Mouse (Mus musculus): ENCODE measurements around the gene H2-Oa. TPM values are rescaled to one million over a fixed set of nuclear protein-coding genes. Genes with fewer than 3 reads are reported as not detected.

The H2-Oa gene
- polyA plus RNA-seq (2017; shearing (Covaris generic)) = 6.3 TPM

GRCm38 (mm10) chr17:34092197-34092875, at the start of gene H2-Oa:
TSS of gene H2-Oa (plus strand) at chr17:34092340.

DNA sequence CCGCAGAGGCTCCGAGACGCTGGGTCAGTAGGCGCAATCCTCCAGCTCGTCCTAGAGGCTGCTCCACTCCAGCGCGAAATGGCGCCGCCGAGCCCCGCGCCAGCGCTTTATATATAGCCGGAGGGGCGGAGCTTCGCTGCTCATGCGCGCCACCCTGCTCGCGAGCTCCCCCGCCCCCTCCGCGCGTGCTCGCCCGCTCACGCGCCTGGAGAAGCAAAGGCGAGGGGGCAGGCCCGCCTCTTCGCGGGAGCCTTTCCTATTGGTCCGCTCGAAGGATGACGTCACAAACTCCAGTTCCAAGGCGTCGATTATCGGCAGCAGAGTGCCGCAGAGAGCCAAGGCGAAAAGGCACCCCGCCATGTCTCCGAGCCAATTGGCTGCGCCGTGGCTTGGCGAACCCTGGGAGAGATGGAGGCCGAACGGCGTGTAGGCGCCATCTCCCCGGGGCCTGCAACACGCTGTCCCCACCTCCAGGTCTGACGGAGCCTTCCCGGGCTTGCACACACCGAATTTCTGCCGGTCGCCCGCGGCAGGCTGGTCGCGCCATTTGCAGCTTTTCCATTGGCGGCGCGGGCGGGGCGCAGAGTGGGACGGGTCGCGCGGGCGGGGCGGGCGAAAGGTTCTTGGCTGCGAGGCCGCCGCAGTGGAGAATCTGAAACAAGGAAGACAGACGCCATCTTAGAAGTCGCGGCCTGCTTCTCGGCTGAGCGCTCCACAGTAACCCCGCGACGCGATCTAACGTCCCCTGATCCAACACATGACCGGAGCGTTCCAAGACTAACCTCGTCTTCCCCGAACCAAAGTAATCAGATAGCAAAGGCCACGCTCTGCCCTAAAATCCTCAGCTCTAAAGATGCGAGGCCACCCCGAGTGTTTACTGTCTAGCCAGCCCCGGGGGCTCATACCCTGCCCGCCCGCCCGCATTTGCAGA, 27.4 kb downstream of the H2-Oa start, which contains the start of gene H2-DMa:
Gene H2-DMa, plus strand, starts transcription at position 293 of the 931 bp plus-strand sequence.

DNA sequence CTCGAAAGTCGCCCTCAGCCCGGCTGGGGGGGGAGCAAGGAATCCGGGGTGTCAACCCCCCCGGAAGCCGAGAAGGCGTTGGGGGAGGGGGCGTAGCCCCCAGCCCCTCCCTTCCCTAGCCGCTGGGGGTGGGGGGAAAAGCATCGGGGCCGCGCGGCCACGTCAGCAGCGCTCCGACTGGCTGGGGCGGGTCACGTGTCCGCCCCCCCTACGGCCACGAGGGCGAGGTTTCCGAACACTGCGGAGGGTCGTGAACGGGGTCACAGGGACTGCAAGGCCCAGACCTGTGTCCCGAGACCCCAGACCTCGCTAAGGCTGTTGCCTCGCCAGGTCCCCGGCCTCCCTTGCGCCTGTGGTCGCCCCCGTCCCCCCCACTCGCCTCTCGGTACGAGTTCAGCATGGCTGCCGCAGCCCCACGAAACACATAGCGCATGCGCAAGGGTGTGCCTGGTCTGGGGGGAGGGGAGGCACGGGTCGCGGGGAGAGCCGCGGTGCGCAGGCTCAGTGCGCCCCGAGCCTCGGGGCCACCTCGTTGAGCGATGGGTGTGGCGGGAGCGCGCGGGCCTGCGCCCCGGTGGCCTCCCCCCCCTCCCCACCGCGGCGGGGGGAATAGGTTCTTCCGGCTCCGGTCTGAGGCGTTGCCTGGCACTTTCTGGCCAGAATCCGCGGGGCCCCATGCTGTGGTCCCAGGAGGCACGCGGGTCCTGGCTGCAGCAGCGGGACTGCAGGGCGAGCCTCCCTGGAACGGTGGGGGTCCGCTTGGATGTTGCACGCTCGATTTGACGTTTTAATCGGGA, 30.2 kb downstream of the H2-Oa start, which contains the start of gene Brd2:
Gene Brd2, minus strand, starts transcription at position 447 of the 797 bp plus-strand sequence.

GRCm38 (mm10) chr17:34143033-34143432, 50.9 kb downstream of the H2-Oa start, which contains the start of gene H2-DMb2:
TSS of gene H2-DMb2 (plus strand) at chr17:34143307.

Other genes starting within 250 kb of the H2-Oa start
- gene Cd320, start 249.2 kb upstream of the H2-Oa start, polyA plus RNA-seq (2017; shearing (Covaris generic)) = 16.6 TPM
- gene Gm7029, start 218.5 kb upstream of the H2-Oa start, polyA plus RNA-seq (2017; shearing (Covaris generic)) = not detected
- 2.4 TPM for gene Kifc1, start 201.7 kb upstream of the H2-Oa start, polyA plus RNA-seq (2017; shearing (Covaris generic))
- 3.3 TPM for gene Platr17, start 187.2 kb upstream of the H2-Oa start, polyA plus RNA-seq (2017; shearing (Covaris generic))
- 58.7 TPM for gene Daxx, start 182.9 kb upstream of the H2-Oa start, polyA plus RNA-seq (2017; shearing (Covaris generic))
- 359 TPM for gene Tapbp, start 176.4 kb upstream of the H2-Oa start, polyA plus RNA-seq (2017; shearing (Covaris generic))
- gene Zbtb22, start 176.4 kb upstream of the H2-Oa start, polyA plus RNA-seq (2017; shearing (Covaris generic)) = 18.9 TPM
- 91.0 TPM for gene Rgl2, start 162.8 kb upstream of the H2-Oa start, polyA plus RNA-seq (2017; shearing (Covaris generic))
- gene Pfdn6, start 152.0 kb upstream of the H2-Oa start, polyA plus RNA-seq (2017; shearing (Covaris generic)) = 83.7 TPM
- 38.7 TPM for gene Wdr46, start 151.7 kb upstream of the H2-Oa start, polyA plus RNA-seq (2017; shearing (Covaris generic))
- 7.9 TPM for gene B3galt4, start 140.9 kb upstream of the H2-Oa start, polyA plus RNA-seq (2017; shearing (Covaris generic))
- gene Vps52, start 136.5 kb upstream of the H2-Oa start, polyA plus RNA-seq (2017; shearing (Covaris generic)) = 48.6 TPM
- gene Rps18, start 136.3 kb upstream of the H2-Oa start, polyA plus RNA-seq (2017; shearing (Covaris generic)) = 2,421 TPM
- 13,966 TPM for gene H2-K1, start 92.0 kb upstream of the H2-Oa start, polyA plus RNA-seq (2017; shearing (Covaris generic))
- 29.5 TPM for gene Ring1, start 67.7 kb upstream of the H2-Oa start, polyA plus RNA-seq (2017; shearing (Covaris generic))
- gene H2-Ke6, start 64.3 kb upstream of the H2-Oa start, polyA plus RNA-seq (2017; shearing (Covaris generic)) = 238 TPM
- 112 TPM for gene Slc39a7, start 60.7 kb upstream of the H2-Oa start, polyA plus RNA-seq (2017; shearing (Covaris generic))
- 85.3 TPM for gene Rxrb, start 60.5 kb upstream of the H2-Oa start, polyA plus RNA-seq (2017; shearing (Covaris generic))
- 0.94 TPM for gene Col11a2, start 52.9 kb upstream of the H2-Oa start, polyA plus RNA-seq (2017; shearing (Covaris generic))
- gene H2-DMa, start 27.2 kb downstream of the H2-Oa start, polyA plus RNA-seq (2017; shearing (Covaris generic)) = 18.9 TPM
- gene Brd2, start 30.3 kb downstream of the H2-Oa start, polyA plus RNA-seq (2017; shearing (Covaris generic)) = 276 TPM
- 0.97 TPM for gene H2-DMb2, start 51.0 kb downstream of the H2-Oa start, polyA plus RNA-seq (2017; shearing (Covaris generic))
- gene H2-DMb1, start 60.7 kb downstream of the H2-Oa start, polyA plus RNA-seq (2017; shearing (Covaris generic)) = not detected
- 199 TPM for gene Tap1, start 95.2 kb downstream of the H2-Oa start, polyA plus RNA-seq (2017; shearing (Covaris generic))
- 260 TPM for gene Psmb9, start 95.4 kb downstream of the H2-Oa start, polyA plus RNA-seq (2017; shearing (Covaris generic))
- gene Psmb8, start 105.4 kb downstream of the H2-Oa start, polyA plus RNA-seq (2017; shearing (Covaris generic)) = 610 TPM
- 230 TPM for gene Tap2, start 111.2 kb downstream of the H2-Oa start, polyA plus RNA-seq (2017; shearing (Covaris generic))
- gene H2-Ob, start 146.6 kb downstream of the H2-Oa start, polyA plus RNA-seq (2017; shearing (Covaris generic)) = 31.4 TPM
- gene H2-Ab1, start 165.3 kb downstream of the H2-Oa start, polyA plus RNA-seq (2017; shearing (Covaris generic)) = 5.6 TPM
- 4.3 TPM for gene H2-Aa, start 195.5 kb downstream of the H2-Oa start, polyA plus RNA-seq (2017; shearing (Covaris generic))
- 1.7 TPM for gene H2-Eb1, start 213.5 kb downstream of the H2-Oa start, polyA plus RNA-seq (2017; shearing (Covaris generic))
- not detected for gene H2-Eb2, start 233.3 kb downstream of the H2-Oa start, polyA plus RNA-seq (2017; shearing (Covaris generic))

Measured in effector memory CD4-positive, alpha-beta T cell, adult 5 months (primary cell).